Mouse (Mus musculus): ENCODE results near the gene Nr2c1.

Gene Nr2c1

DNA sequence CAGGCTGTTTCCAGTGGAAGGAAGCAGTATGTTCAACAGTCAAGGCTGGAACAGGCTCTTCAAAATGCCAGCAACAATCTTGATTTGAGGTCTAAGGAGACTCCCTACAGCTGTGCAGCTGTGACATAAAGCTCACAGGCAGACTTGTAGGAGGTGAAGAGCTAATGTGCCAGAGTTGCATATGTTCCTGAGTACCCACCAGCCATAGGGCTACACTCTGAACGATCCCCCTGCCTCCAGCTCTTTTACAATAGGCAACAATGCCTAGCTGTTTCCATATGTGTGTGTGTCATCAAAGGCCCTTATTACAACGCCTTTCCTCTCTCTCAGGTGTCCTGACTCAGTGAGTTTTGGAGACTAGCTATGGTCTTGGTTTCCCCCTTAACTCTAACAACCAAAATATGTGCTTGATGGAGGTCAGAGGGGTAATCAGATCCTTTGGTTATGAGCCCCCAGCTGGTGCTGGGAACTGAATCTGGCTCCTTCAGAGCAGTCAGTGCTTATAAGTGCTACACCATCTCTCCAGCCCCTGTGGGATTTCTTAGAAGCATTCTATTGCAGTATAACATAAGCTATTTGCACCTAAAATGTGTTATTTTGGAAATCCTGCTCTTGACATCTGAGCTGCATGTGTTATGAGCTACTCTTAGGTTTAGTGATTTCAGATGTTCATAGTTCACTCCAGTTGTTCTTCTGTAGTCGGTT is 7.4 kb upstream of the Nr2c1 start:
- DNase-seq (ENCODE audit: low spot score in 2 of 2) = no peak

- no peak for DNase-seq (ENCODE audit: low spot score in 2 of 2)
These were observed 5.4 kb upstream of the Nr2c1 start for GRCm38 (mm10) chr10:94142427-94142826.

DNA sequence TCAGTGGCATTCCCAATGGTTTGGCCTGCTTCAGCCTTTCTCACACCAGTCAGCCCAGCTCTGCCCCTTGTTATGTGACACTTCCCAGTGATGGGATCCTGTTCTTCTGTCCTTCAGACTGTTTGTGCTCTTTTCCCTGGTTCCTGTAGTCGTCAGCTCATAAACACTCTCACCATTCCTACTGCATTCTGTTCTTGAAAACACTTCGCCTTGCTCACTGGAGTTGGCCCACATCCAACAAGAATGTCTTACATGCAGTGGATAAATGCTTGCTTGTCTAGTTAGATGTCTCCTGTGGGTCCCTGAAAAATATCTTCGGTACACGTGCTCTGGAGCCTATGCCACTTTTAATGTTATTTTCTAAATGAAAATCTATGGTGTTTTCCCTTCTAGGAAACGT is 3.2 kb upstream of the Nr2c1 start:
- DNase-seq (ENCODE audit: low spot score in 2 of 2) = no peak

DNA sequence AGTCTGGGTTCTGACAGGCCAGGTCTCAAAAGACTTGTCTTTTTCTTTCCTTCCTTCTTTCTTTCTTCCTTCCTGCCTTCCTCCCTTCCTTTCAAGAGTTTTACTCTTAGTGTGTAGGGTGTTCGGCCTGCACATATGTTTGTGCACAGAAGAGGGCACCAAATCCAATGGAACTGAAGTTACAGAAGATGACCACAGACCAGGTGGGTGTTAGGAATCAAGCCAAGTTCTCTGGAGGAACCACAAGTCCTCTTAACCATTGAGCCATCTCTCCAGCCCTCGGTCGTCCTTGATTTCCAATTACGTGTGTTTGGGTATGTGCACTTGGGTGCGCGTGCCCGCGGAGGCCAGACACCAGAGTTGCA is 450 bp upstream of the Nr2c1 start:
- DNase-seq (ENCODE audit: low spot score in 2 of 2) = no peak

DNA sequence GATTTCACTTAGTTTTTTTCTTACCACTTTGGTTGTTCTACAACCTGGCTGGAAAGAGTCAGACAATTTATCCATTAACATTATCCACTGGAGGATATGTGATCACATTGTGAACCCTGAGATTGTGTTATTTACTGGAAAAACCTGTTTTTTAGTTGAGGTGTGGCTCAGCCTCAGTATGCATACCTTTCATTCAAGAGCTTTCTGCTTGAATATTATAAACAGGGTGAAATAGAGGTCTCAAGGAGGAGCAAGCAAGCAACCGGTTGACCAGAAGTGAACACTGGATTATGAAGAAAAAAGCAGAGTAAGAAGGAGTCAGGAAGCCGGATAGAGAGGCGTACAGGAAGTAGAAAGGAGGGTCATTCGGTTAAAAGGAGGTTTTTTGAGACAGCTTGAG is 3.7 kb downstream of the Nr2c1 start:
- no peak for DNase-seq (ENCODE audit: low spot score in 2 of 2)

GRCm38 (mm10) chr10:94153841-94154240 is 6.0 kb downstream of the Nr2c1 start:
- DNase-seq (ENCODE audit: low spot score in 2 of 2) = no peak

GRCm38 (mm10) chr10:94158962-94159361 is 11.1 kb downstream of the Nr2c1 start:
- no peak for DNase-seq (ENCODE audit: low spot score in 2 of 2)

DNA sequence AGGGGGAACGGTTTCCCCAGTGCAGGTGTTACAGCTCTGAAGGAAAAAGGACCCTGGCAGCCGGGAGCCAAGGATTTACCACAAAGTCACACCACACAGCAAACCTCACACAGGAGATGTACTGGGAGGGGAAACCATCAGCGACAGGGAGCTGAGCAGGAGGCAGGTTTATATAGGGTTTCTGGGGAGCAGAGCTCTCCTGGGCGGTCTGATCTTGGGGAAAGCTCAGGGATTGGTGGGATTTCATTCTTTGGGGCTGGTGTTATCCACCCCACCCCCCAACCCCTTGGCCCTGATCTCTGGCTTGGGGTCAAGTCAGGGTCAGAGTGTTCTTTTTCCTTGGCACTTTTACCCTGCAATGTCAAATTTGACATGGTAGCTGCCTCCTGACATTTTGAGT is 11.6 kb downstream of the Nr2c1 start:
- DNase-seq (ENCODE audit: low spot score in 2 of 2) = peak in 1 of 2 experiments; percentile 5

DNA sequence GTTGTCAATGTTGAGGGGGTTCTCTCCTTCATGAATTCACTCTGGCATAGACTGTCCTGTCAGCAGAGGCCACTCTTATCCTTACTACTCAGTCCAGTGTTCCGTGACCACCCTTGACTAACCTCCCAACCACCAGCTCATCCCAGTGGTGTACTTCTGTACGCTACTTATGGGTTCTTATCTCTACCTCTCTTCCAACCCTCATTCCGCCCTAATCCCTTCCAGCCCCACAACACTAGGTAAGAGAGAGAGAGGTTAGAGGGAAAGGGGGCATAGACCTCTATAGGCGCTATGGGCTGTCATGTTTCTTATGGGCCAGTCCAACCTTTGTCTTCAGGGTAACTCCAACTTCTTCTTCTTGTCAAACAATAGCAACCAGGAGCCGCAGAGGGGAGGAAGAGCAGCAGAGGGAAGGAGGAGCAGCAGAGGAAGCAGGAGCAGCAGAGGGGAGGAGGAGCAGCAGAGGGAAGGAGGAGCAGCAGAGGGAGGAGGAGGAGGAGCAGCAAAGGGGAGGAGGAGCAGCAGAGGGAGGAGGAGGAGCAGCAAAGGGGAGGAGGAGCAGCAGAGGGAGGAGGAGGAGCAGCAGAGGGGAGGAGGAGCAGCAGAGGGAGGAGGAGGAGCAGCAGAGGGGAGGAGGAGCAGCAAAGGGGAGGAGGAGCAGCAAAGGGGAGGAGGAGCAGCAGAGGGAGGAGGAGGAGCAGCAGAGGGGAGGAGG is 13.4 kb downstream of the Nr2c1 start:
- DNase-seq (ENCODE audit: low spot score in 2 of 2) = no peak

DNA sequence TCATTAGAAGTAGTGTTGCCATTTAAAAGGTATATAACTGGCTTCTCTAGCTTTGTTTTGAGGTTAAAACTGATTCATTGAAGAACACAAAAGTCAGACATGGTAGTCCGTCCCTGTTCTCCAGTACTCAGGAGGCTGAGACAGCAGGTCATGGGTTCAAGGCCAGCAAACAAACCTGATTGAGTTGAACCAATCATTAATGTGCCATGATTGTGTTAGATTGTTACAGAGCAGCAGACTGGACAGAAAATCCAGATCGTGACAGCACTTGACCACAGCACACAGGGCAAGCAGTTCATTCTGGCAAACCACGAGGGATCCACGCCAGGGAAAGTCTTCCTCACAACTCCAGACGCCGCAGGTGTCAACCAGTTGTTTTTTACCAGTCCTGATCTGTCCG is 14.2 kb downstream of the Nr2c1 start:
- DNase-seq (ENCODE audit: low spot score in 2 of 2) = no peak

GRCm38 (mm10) chr10:94164104-94164845 is 16.5 kb downstream of the Nr2c1 start:
- DNase-seq (ENCODE audit: low spot score in 2 of 2) = no peak

- no peak for DNase-seq (ENCODE audit: low spot score in 2 of 2)
These were observed 17.6 kb downstream of the Nr2c1 start for GRCm38 (mm10) chr10:94165426-94165825.

GRCm38 (mm10) chr10:94167051-94167750 is 19.4 kb downstream of the Nr2c1 start:
- DNase-seq (ENCODE audit: low spot score in 2 of 2) = no peak

GRCm38 (mm10) chr10:94171440-94172130 is 23.8 kb downstream of the Nr2c1 start:
- no peak for DNase-seq (ENCODE audit: low spot score in 2 of 2)

DNA sequence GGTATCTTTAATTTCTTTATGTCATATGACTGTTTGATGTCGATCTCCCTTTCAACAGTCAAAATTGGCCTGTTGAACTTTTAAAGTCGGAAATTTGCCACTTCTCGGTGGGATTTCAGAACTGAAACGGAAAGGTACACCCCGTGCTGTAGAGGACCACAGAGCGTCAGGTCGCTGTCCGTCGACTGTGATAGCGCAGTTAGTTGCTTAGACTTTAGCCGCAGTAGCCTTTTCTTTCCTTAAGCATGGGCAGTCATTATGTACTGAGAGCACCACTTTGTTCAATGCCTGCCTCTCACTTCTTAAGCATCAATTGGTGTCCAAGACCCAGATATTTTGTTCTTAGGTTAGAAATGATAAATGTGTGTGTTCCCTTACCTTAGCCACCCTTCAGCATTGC is 24.3 kb downstream of the Nr2c1 start:
- DNase-seq (ENCODE audit: low spot score in 2 of 2) = no peak

DNA sequence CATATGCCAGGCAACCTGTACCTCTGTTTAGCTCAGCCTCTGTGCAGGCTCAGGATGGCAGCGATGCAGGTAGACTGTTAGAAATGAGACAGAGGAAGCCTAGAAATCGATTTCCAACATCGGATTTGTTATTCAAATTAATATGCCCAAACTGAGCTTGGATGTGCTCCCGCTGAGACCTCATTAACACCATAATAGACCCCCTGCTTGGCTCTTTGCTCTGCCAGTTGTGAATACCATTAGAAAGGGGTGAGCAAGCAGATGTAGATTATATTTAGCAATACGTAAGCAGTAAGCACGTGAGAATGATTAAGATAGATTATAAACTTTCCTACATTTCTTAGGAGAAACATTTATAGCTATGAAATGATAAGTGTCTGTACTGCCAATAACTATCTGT is 24.9 kb downstream of the Nr2c1 start:
- no peak for DNase-seq (ENCODE audit: low spot score in 2 of 2)

GRCm38 (mm10) chr10:94174652-94175051 is 26.8 kb downstream of the Nr2c1 start:
- no peak for DNase-seq (ENCODE audit: low spot score in 2 of 2)

DNA sequence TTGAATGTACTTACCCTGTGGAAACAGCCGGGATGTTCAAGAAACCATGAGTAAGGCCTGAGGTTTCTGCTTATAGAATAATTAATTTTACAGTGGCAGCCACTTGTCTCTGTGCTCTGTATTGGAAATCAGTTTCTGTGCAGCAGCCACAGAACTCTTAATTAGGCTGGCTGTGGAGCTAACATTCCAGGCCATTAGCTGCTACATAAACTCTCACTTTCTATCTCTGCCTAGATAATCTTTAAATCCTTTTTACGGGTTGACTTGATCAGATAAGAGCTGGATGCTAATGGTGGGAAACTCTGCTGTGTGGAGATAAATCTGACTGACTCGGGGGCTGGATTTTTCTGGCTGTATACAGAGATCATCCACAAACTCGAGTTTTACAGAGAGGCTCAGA is 35.4 kb downstream of the Nr2c1 start:
- no peak for DNase-seq (ENCODE audit: low spot score in 2 of 2)

DNA sequence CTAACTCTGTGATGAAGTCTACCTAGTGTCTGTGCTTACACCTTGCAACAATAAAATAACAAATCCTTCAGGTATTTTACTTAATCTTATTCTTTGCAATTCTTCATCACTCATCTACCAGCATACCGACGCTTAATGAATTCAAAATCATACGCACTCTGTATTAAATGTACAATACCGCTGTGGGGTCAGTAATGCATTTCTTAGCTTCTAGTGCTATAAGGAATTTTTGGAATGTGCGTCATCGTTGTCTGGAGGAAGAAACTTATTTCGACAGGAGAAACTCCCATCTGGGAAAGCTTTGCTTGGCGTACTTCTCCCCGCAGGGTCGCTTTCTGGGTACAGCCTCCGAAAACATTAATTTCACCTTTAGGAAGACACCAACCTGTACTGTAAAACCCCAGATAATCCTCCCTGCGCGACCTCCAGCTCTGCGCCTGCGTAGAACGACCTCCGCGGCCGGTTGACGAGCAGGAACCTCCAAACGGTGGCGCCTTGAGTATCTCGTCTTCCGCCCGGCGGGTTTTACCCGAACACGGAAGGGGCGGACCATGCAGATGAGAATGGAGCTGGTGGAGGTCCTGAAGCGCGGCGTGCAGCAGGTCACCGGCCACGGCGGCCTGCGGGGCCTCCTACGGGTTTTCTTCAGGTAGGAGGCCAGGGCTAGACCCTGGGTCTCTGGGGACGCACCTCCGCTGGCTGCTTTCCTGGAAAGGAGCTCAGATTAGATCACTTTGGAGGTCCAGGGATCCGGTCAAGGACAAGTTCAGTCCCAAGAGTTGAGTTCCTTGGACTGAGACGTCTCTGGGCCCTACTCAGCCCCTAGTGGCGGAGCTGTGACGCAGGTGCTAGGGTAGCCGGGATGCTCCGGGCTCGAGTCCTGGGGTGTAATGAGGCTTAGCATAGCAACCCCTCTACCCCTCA is 50.9 kb downstream of the Nr2c1 start, which contains the start of gene Ndufa12:
Ndufa12 (plus strand) TSS at position 239 of the 924 bp plus-strand sequence.
- DNase-seq (ENCODE audit: low spot score in 2 of 2) = peak; percentile 96 to 97

- no peak for DNase-seq (ENCODE audit: low spot score in 2 of 2)
These were observed 57.1 kb downstream of the Nr2c1 start for GRCm38 (mm10) chr10:94204973-94205372.
